Mouse (Mus musculus) bone marrow macrophage, adult 2 months (primary cell): ENCODE data around the gene Cst11. TPM values are rescaled to one million over a fixed set of nuclear protein-coding genes. Genes with fewer than 3 reads are reported as not detected.

Experiments used
- H3K27ac ChIP-seq: 2 replicates; pipeline ENCODE4 v1.5.1; 2012; ENCODE audit warnings: low read depth, low read length; ENCODE audit not compliant: insufficient read depth
- H3K4me1 ChIP-seq: 2 replicates; pipeline ENCODE4 v1.6.1; 2012; ENCODE audit warnings: low read length; ENCODE audit not compliant: control insufficient read depth, insufficient read depth
- H3K4me3 ChIP-seq: 2 replicates; pipeline ENCODE4 v1.5.1; 2012; ENCODE audit warnings: mild to moderate bottlenecking, low read length, moderate library complexity; ENCODE audit not compliant: insufficient read depth
- CTCF ChIP-seq: IDR thresholded peaks from 2 replicates; pipeline ENCODE4 v1.5.1; 2012; ENCODE audit warnings: low read depth, mild to moderate bottlenecking, low read length, moderate library complexity
- POLR2A ChIP-seq: IDR thresholded peaks from 2 replicates; pipeline ENCODE4 v1.6.1; 2012; ENCODE audit warnings: mild to moderate bottlenecking, low read depth, low read length, borderline replicate concordance
- polyA plus RNA-seq: library from polyadenylated mRNA; stranded (reverse); fragments of >200 nt; gene quantifications from 2 replicates; pipeline ENCODE4 v1.2.4, GENCODE M21; 2012; ENCODE audit not compliant: missing spikeins, insufficient read depth, insufficient read length

Cst11 gene
- polyA plus RNA-seq, 1 experiment, result not detected

GRCm38 (mm10) chr2:148750058-148750457, 21.2 kb downstream of the Cst11 start, which contains the start of gene Cstl1:
Cstl1 (plus strand) TSS chr2:148750358.
- H3K27ac ChIP-seq, result no peak within 1 kb of the TSS

GRCm38 (mm10) chr2:148743846-148744407, 27.4 kb downstream of the Cst11 start:
- Histone ChIP-seq H3K27ac (no peak overlapping the region), H3K4me1 (no peaks in the 10 kb centered on the region), H3K4me3 (no peak overlapping the region)
- no peak for TF ChIP-seq POLR2A
- TF ChIP-seq CTCF, result no peak

More at GRCm38 (mm10) chr2:148750058-148750457, 21.2 kb downstream of the Cst11 start, which contains the start of gene Cstl1:
- H3K4me3 ChIP-seq, result no peak within 1 kb of the TSS
- H3K4me1 ChIP-seq, result peaks cover 12% of the 10 kb centered on the region
- no peak for TF ChIP-seq POLR2A
- no peak for TF ChIP-seq CTCF

- TF ChIP-seq CTCF (no peak), POLR2A (no peak)
- Histone ChIP-seq H3K4me1 (no peaks in the 10 kb centered on the region), H3K27ac (no peak overlapping the region), H3K4me3 (no peak overlapping the region)
Measured at GRCm38 (mm10) chr2:148743001-148743400, 28.3 kb downstream of the Cst11 start.

GRCm38 (mm10) chr2:148732327-148733000, 38.8 kb downstream of the Cst11 start, which contains the start of gene Napb:
Napb (minus strand) TSS chr2:148732467.
- no peak; the same call in 1 of the 2 replicates for TF ChIP-seq POLR2A
- no peak for TF ChIP-seq CTCF
- Histone ChIP-seq H3K4me1 (peaks cover 19% of the 10 kb centered on the region), H3K4me3 (peak within 1 kb of the TSS; percentile 78), H3K27ac (peak within 1 kb of the TSS; percentile 30)

GRCm38 (mm10) chr2:148731614-148732326, 39.5 kb downstream of the Cst11 start:
- TF ChIP-seq POLR2A, result no peak
- no peak for TF ChIP-seq CTCF
- Histone ChIP-seq H3K4me1 (peaks cover 19% of the 10 kb centered on the region), H3K27ac (peak overlapping the region; percentile 30), H3K4me3 (peak overlapping the region; percentile 78)

GRCm38 (mm10) chr2:148719271-148719995, 51.9 kb downstream of the Cst11 start:
- Histone ChIP-seq H3K4me1 (peaks cover 35% of the 10 kb centered on the region), H3K27ac (peak overlapping the region; percentile 57), H3K4me3 (no peak overlapping the region)
- TF ChIP-seq POLR2A (no peak), CTCF (no peak)

Other genes with a start within 250 kb of the Cst11 start
- 20.7 and 22.8 TPM in 2 replicates for gene Nxt1, start 98.9 kb downstream of the Cst11 start, polyA plus RNA-seq
- gene Gzf1, start 90.5 kb downstream of the Cst11 start, polyA plus RNA-seq, result 18.5 and 20.2 TPM in 2 replicates
- gene Napb, start 39.0 kb downstream of the Cst11 start, polyA plus RNA-seq, result 3.4 and 3.7 TPM in 2 replicates
- not detected in 2 replicates for gene Cstl1, start 21.1 kb downstream of the Cst11 start, polyA plus RNA-seq
- gene 8030411F24Rik, start 10.5 kb upstream of the Cst11 start, polyA plus RNA-seq, result not detected in 2 replicates
- gene Cst12, start 17.9 kb upstream of the Cst11 start, polyA plus RNA-seq, result not detected in 2 replicates
- not detected in 2 replicates for gene Cst8, start 27.3 kb upstream of the Cst11 start, polyA plus RNA-seq
- not detected in 2 replicates for gene Cst13, start 48.6 kb upstream of the Cst11 start, polyA plus RNA-seq
- not detected in 2 replicates for gene Cst9, start 63.6 kb upstream of the Cst11 start, polyA plus RNA-seq
- gene 9230104L09Rik, start 93.5 kb upstream of the Cst11 start, polyA plus RNA-seq, result not detected in 2 replicates
- 2,557 and 2,597 TPM in 2 replicates for gene Cst3, start 104.2 kb upstream of the Cst11 start, polyA plus RNA-seq
- not detected in 2 replicates for gene Gm1330, start 231.8 kb upstream of the Cst11 start, polyA plus RNA-seq
- gene Gm10750, start 245.7 kb upstream of the Cst11 start, polyA plus RNA-seq, result not detected in 2 replicates